Mouse (Mus musculus) small intestine, adult 2 months (tissue): ENCODE data around the gene Pld2.

Experiments
- CTCF ChIP-seq: fragments of 200-500 bp; IDR thresholded peaks from 2 replicates; pipeline ENCODE4 v1.5.1; 2012; ENCODE audit warnings: low read depth, mild to moderate bottlenecking, control low read depth, inconsistent platforms, low read length, moderate library complexity, mixed read lengths; ENCODE audit not compliant: insufficient replicate concordance, insufficient read length; ENCODE audit errors: extremely low read depth
- POLR2A ChIP-seq: fragments of 200-500 bp; IDR thresholded peaks from 2 replicates; pipeline ENCODE4 v1.6.1; 2012; ENCODE audit warnings: low read depth, mild to moderate bottlenecking, control low read depth, inconsistent platforms, low read length, moderate library complexity

DNA sequence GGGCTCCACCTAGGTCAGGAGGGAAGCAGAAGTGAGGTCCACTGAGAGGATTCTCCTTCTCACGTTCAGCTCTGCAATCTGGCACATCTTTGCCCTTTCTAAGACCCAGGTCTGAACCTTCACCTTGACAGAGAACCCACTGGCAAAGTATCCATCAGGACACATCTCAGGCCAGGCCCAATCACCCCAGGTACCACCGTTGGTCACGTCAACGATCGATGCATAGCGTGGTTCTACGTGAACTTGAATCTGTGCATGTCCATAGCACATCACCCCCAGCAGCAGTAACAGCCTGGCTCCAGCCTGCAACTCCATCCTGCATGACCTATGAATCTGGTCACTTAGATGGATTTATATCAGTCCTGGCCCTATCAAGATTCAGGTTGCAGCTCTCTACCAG is 25.6 kb upstream of the Pld2 start, which contains the start of gene Vmo1:
- TF ChIP-seq CTCF (no peak), POLR2A (no peak)
